Mouse (Mus musculus): ENCODE measurements around the gene Usp11.

DNA sequence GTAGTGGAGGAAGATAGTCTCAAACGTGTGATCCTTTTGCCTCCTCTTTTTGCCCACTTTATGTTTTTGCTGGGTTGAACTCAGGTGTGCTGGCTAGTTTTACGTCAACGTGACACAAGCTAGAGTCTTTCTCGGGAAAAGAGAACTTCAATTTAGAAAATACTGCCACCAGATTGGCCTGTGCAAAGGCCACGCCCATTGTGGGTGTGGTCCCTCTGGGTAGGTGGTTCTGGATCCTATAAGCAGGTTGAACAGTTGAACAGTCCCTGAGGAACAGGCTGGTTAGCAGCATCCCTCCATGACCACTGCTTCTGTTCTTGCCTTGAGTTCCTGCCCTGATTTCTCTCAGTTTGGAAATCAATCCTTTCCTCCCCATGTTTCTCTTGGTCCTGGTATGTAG lies 25.0 kb downstream of the Usp11 start:
- TF ChIP-seq CTCF (IDR thresholded peaks at IDR 0.05; ENCODE audit: low read depth) (no peak), EP300 (optimal IDR thresholded peaks at IDR 0.05) (no peak)
